Mouse (Mus musculus): Measurements from ENCODE around the gene Gngt2.

- TF ChIP-seq CTCF (IDR thresholded peaks at IDR 0.05; ENCODE audit: control insufficient read depth, insufficient read depth, insufficient replicate concordance, low read depth, low read length) (no peak), POLR2A (IDR thresholded peaks at IDR 0.05; ENCODE audit: control insufficient read depth, low read depth, low read length) (no peak)
Measured at GRCm38 (mm10) chr11:95810828-95811227, 26.2 kb upstream of the Gngt2 start.

Measured in testis, adult 2 months (tissue).